Mouse (Mus musculus) MEL (cell line): ENCODE data around the gene Tmco4. TPM values are rescaled to one million over a fixed set of nuclear protein-coding genes. Genes with fewer than 3 reads are reported as not detected.
"Not testable (repeated sequence)": the region's sequence is repeated elsewhere in the genome, so short reads cannot be mapped to it uniquely, and the experiment has no call there.

Experiments
- DNase-seq: peaks from one replicate; pipeline ENCODE4 v3.0.0; 2011; ENCODE audit warnings: low read depth, low spot score
- H3K27ac ChIP-seq: 2 replicates; pipeline ENCODE4 v1.5.1; 2012; ENCODE audit warnings: low read depth, mild to moderate bottlenecking, control low read depth, low read length, moderate library complexity; ENCODE audit not compliant: control insufficient read depth
- H3K27me3 ChIP-seq, 2 experiments: fragments of 150-350 bp in 1 of 2; sonication (generic) in 1 of 2; 2 replicates each; pipeline ENCODE4 v1.6.1; 2012; ENCODE audit warnings: low read length in 2 of 2, mild to moderate bottlenecking in 2 of 2, improper control_type of control experiment in 1 of 2, moderate library complexity in 1 of 2; ENCODE audit not compliant: insufficient read depth in 2 of 2, control insufficient read depth in 1 of 2
- H3K36me3 ChIP-seq, 2 experiments: 2 replicates each; pipeline ENCODE4 v1.6.1; 2012 to 2014; ENCODE audit warnings: low read length in 2 of 2, improper control_type of control experiment in 1 of 2, inconsistent platforms in 1 of 2, mild to moderate bottlenecking in 1 of 2; ENCODE audit not compliant: insufficient read depth in 2 of 2, control insufficient read depth in 1 of 2
- H3K4me1 ChIP-seq, 2 experiments: fragments of 150-350 bp in 1 of 2; sonication (generic) in 1 of 2; 2 replicates each; pipeline ENCODE4 v1.6.1; 2012; ENCODE audit warnings: low read length in 2 of 2, improper control_type of control experiment in 1 of 2, mild to moderate bottlenecking in 1 of 2; ENCODE audit not compliant: insufficient read depth in 2 of 2, control insufficient read depth in 1 of 2
- H3K4me3 ChIP-seq, 2 experiments: fragments of 150-350 bp in 1 of 2; sonication (generic) in 1 of 2; 2 replicates each; pipeline ENCODE4 v1.5.1; 2012; ENCODE audit warnings: low read depth in 2 of 2, low read length in 2 of 2, mild to moderate bottlenecking in 2 of 2, moderate library complexity in 2 of 2, control low read depth in 1 of 2, improper control_type of control experiment in 1 of 2; ENCODE audit not compliant: control insufficient read depth in 1 of 2, insufficient read depth in 1 of 2
- H3K79me2 ChIP-seq: 2 replicates; pipeline ENCODE4 v1.6.1; 2012; ENCODE audit warnings: mild to moderate bottlenecking, low read length, moderate library complexity; ENCODE audit not compliant: control insufficient read depth, poor library complexity, insufficient read depth
- H3K9ac ChIP-seq: 2 replicates; pipeline ENCODE4 v1.6.1; 2012; ENCODE audit warnings: low read depth, mild to moderate bottlenecking, control low read depth, low read length, moderate library complexity; ENCODE audit not compliant: control insufficient read depth, poor library complexity, severe bottlenecking
- H3K9me3 ChIP-seq: fragments of 150-350 bp; sonication (generic); replicated peaks from 2 replicates; pipeline ENCODE4 v1.6.1; 2012; ENCODE audit warnings: mild to moderate bottlenecking, low read length, improper control_type of control experiment, moderate library complexity; ENCODE audit not compliant: insufficient read depth
- CHD1 ChIP-seq: IDR thresholded peaks from 2 replicates; pipeline ENCODE4 v1.6.1; 2012; ENCODE audit warnings: low read depth, mild to moderate bottlenecking, inconsistent platforms, low read length, improper control_type of control experiment
- CHD2 ChIP-seq: IDR thresholded peaks from 2 replicates; pipeline ENCODE4 v1.6.1; 2011; ENCODE audit warnings: low read length, improper control_type of control experiment
- E2F4 ChIP-seq: IDR thresholded peaks from 2 replicates; pipeline ENCODE4 v1.6.1; 2011; ENCODE audit warnings: low read depth, low read length, improper control_type of control experiment, borderline replicate concordance
- GATA1 ChIP-seq: IDR thresholded peaks from 2 replicates; pipeline ENCODE4 v1.6.1; 2011; ENCODE audit warnings: low read depth, low read length, improper control_type of control experiment
- JUND ChIP-seq: IDR thresholded peaks from 2 replicates; pipeline ENCODE4 v1.6.1; 2011; ENCODE audit warnings: low read depth, mild to moderate bottlenecking, improper control_type of control experiment, low read length
- MAFK ChIP-seq: IDR thresholded peaks from 2 replicates; pipeline ENCODE4 v1.6.1; 2011; ENCODE audit warnings: low read depth, mild to moderate bottlenecking, low read length, improper control_type of control experiment, borderline replicate concordance
- MEF2A ChIP-seq: IDR thresholded peaks from 2 replicates; pipeline ENCODE4 v1.6.1; 2014; ENCODE audit warnings: low read depth, mild to moderate bottlenecking, inconsistent platforms, low read length, improper control_type of control experiment; ENCODE audit not compliant: poor library complexity, insufficient replicate concordance, severe bottlenecking; ENCODE audit errors: extremely low read depth
- MYB ChIP-seq: IDR thresholded peaks from 2 replicates; pipeline ENCODE4 v1.6.1; 2011; ENCODE audit warnings: mild to moderate bottlenecking, low read depth, low read length, improper control_type of control experiment
- POLR2A ChIP-seq, 2 experiments: IDR thresholded peaks; 2 replicates each; pipeline ENCODE4 v1.6.1; 2011 to 2012; ENCODE audit warnings: low read length in 2 of 2, mild to moderate bottlenecking in 2 of 2, control low read depth in 1 of 2, improper control_type of control experiment in 1 of 2, low read depth in 1 of 2, moderate library complexity in 1 of 2; ENCODE audit not compliant: control insufficient read depth in 1 of 2, insufficient read depth in 1 of 2, poor library complexity in 1 of 2
- RAD21 ChIP-seq: IDR thresholded peaks from 2 replicates; pipeline ENCODE4 v1.6.1; 2011; ENCODE audit warnings: mild to moderate bottlenecking, low read depth, low read length, improper control_type of control experiment
- RCOR1 ChIP-seq: IDR thresholded peaks from 2 replicates; pipeline ENCODE4 v1.6.1; 2012; ENCODE audit warnings: low read depth, mild to moderate bottlenecking, inconsistent platforms, low read length, improper control_type of control experiment
- TAL1 ChIP-seq: IDR thresholded peaks from 2 replicates; pipeline ENCODE4 v1.6.1; 2012; ENCODE audit warnings: mild to moderate bottlenecking, inconsistent platforms, low read length, moderate library complexity, mixed read lengths
- TBP ChIP-seq: IDR thresholded peaks from 2 replicates; pipeline ENCODE4 v1.8.0; 2011; ENCODE audit warnings: low read depth, low read length, improper control_type of control experiment
- UBTF ChIP-seq: IDR thresholded peaks from 2 replicates; pipeline ENCODE4 v1.6.1; 2012; ENCODE audit warnings: low read depth, mild to moderate bottlenecking, inconsistent platforms, low read length, improper control_type of control experiment, moderate library complexity, borderline replicate concordance; ENCODE audit not compliant: insufficient read depth
- ZC3H11A ChIP-seq: IDR thresholded peaks from 2 replicates; pipeline ENCODE4 v1.6.1; 2012; ENCODE audit warnings: low read depth, mild to moderate bottlenecking, inconsistent platforms, low read length, improper control_type of control experiment
- ZMIZ1 ChIP-seq: IDR thresholded peaks from 2 replicates; pipeline ENCODE4 v1.6.1; 2012; ENCODE audit warnings: low read depth, mild to moderate bottlenecking, inconsistent platforms, low read length, improper control_type of control experiment, moderate library complexity
- polyA plus RNA-seq, 2 experiments: library from polyadenylated mRNA; stranded (reverse) in 1 of 2; unstranded in 1 of 2; fragments of >175 nt in 1 of 2; fragments of >200 nt in 1 of 2; gene quantifications; 2 replicates each; pipeline versions ENCODE4 v1.2.1 to v1.2.4; 2012; ENCODE audit warnings: low replicate concordance in 2 of 2, low read depth in 1 of 2; ENCODE audit not compliant: insufficient read length in 2 of 2, insufficient read depth in 1 of 2, missing spikeins in 1 of 2
- total RNA-seq: library from RNA; depleted of rRNA; stranded (reverse); fragments of 300-350 nt; gene quantifications from 2 replicates; pipeline ENCODE4 v1.2.3, GENCODE M21; 2012

Gene Tmco4
- total and polyA plus RNA-seq, 3 experiments, result 16.5 to 24.7 TPM; not detected in 1

DNA sequence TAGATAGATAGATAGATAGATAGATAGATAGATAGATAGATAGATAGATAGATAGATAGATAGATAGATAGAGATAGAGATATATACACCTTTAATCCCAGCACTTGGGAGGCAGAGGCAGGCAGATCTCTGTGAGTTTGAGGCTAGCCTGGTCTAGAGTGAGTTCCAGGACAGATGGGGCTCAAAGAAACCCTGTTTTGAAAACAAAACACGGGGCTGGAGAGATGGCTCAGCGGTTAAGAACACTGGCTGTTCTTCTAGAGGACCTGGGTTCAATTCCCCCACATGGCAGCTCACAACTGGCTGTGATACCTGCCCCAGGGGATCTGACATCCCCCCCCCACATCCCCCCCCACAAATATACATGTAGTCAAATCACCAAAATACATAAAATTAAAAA lies 1.9 kb downstream of the Tmco4 start:
- peaks cover 4 to 15% of the 10 kb centered on the region in 2 experiments for H3K4me1 ChIP-seq
- TF ChIP-seq GATA1 (0 out of 2 replicates have a peak, but pooled peaks have one; percentile 22), TBP (peak; percentile 60; the same call in 1 of the 2 replicates)
- H3K36me3 ChIP-seq, H3K27me3 ChIP-seq, DNase-seq, H3K9ac ChIP-seq, H3K9me3 ChIP-seq, H3K4me3 ChIP-seq, H3K79me2 ChIP-seq, H3K27ac ChIP-seq: not testable (repeated sequence)

DNA sequence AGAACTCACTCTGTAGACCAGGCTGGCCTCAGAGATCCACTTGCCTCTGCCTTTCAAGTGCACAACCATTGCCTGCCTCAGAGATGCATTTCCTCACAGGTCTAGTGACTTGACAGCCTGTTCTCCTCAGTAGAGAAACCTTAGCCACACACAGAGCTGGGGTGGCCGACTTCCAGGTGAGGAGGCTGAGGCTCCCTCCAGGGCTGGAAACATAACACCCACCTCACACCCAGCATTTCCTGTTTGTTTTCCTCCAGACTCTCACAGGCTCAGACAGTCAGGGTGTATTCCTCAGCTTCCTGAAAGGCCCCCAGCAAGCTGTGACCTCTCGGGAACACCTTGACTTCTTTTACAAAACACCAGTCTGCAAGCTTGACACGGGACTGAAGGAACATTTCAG lies 2.5 kb downstream of the Tmco4 start:
- TF ChIP-seq E2F4, result no peak
- no peak for TF ChIP-seq MEF2A
- Histone ChIP-seq H3K27ac (no peak overlapping the region), H3K27me3 (no peaks in the 10 kb centered on the region), H3K79me2 (peaks cover 6% of the 10 kb centered on the region; the same call in 1 of the 2 replicates), H3K9me3 (no peaks in the 10 kb centered on the region), H3K4me3 (no peak overlapping the region), H3K4me1 (peaks cover 3 to 9% of the 10 kb centered on the region in 2 experiments; a peak in 3 of 4 replicates), H3K9ac (no peak overlapping the region), H3K36me3 (peaks cover 0 to 5% of the 10 kb centered on the region in 2 experiments; a peak in 3 of 4 replicates)
- DNase-seq, result no peak

- Histone ChIP-seq H3K27ac (no peak overlapping the region), H3K27me3 (no peaks in the 10 kb centered on the region), H3K9me3 (no peaks in the 10 kb centered on the region), H3K79me2 (peaks cover 6% of the 10 kb centered on the region; the same call in 1 of the 2 replicates), H3K4me3 (no peak overlapping the region), H3K9ac (no peak overlapping the region), H3K4me1 (peaks cover 3 to 9% of the 10 kb centered on the region in 2 experiments; a peak in 3 of 4 replicates), H3K36me3 (peaks cover 0 to 5% of the 10 kb centered on the region in 2 experiments; a peak in 3 of 4 replicates)
- TF ChIP-seq POLR2A (IDR thresholded peaks at IDR 0.05; ENCODE audit: control insufficient read depth in 1 of 2, insufficient read depth in 1 of 2, low read depth in 1 of 2, low read length in 2 of 2, poor library complexity in 1 of 2), result no peak
- no peak for TF ChIP-seq TAL1
- TF ChIP-seq RAD21, result no peak
- TF ChIP-seq ZC3H11A, result no peak
- no peak for TF ChIP-seq CHD1
- TF ChIP-seq JUND, result no peak
- no peak for TF ChIP-seq UBTF
- TF ChIP-seq ZMIZ1, result no peak
- TF ChIP-seq TBP, result no peak
- TF ChIP-seq RCOR1, result no peak
- no peak for TF ChIP-seq CHD2
- no peak for TF ChIP-seq MEF2A
- no peak for TF ChIP-seq MAFK
- TF ChIP-seq MYB, result no peak
- DNase-seq, result no peak
These were observed 3.4 kb downstream of the Tmco4 start for GRCm38 (mm10) chr4:138976046-138976445.
